Mouse (Mus musculus): ENCODE data around the gene C2cd2l.
"Not testable (repeated sequence)": the region's sequence is repeated elsewhere in the genome, so short reads cannot be mapped to it uniquely, and the experiment has no call there.

Gene C2cd2l

GRCm38 (mm10) chr9:44311136-44312134, 8.7 kb downstream of the C2cd2l start:
- Histone ChIP-seq H3K27me3 (ENCODE audit: control insufficient read depth, insufficient read depth, low read length, poor library complexity, severe bottlenecking) (no peaks in the 10 kb centered on the region), H3K36me3 (ENCODE audit: control insufficient read depth, insufficient read depth, low read length, poor library complexity, severe bottlenecking) (peaks cover 5% of the 10 kb centered on the region)
- no peak for DNase-seq (ENCODE audit: low read depth, low spot score)

DNA sequence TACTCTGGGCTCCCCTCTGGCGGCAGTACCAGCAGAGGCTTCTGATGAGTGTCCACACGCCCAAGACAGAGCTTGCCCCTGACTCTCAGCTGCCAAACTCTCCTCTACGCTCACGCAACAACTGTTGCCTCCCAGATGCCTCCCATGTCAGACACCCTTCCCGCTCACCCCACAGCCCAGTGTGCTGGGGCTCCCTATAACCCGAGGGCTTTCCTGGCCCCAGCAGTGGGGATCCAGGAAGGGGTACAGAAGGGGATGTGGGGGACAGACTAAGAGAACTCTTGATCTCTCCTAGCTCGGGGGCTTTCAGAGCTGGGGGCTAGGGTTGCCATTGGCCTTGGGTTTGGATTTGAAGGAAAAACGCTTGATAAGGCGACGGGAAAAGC, 9.3 kb downstream of the C2cd2l start:
- H3K27me3 ChIP-seq (ENCODE audit: control insufficient read depth, insufficient read depth, low read length, poor library complexity, severe bottlenecking): no peaks in the 10 kb centered on the region
- peaks cover 5% of the 10 kb centered on the region for H3K36me3 ChIP-seq (ENCODE audit: control insufficient read depth, insufficient read depth, low read length, poor library complexity, severe bottlenecking)
- no peak for DNase-seq (ENCODE audit: low read depth, low spot score)

- Histone ChIP-seq H3K36me3 (ENCODE audit: control insufficient read depth, insufficient read depth, low read length, poor library complexity, severe bottlenecking) (peaks cover 3% of the 10 kb centered on the region), H3K27me3 (ENCODE audit: control insufficient read depth, insufficient read depth, low read length, poor library complexity, severe bottlenecking) (no peaks in the 10 kb centered on the region)
- DNase-seq (ENCODE audit: low read depth, low spot score): no peak
Measured at GRCm38 (mm10) chr9:44309756-44310155, 10.3 kb downstream of the C2cd2l start.

DNA sequence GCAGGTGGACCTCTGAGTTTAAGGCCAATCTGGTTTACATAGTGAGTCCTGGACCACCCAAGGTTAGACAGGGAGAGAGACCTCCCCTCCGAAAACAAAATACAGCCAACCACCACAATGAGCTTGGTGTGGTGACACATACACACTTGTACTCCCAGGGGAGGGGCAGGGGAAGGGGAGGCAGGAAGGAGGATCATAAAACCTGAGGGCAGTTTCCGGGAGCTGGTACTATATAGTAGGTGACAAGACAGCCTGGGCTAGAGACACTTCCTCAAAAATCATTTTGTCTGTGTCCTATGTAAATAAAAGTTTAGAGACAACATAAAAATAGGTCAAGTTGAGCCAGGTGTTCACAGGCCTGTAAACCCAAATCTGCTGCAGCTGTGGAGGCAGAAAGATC, 12.8 kb downstream of the C2cd2l start:
- no peaks in the 10 kb centered on the region for H3K27me3 ChIP-seq (ENCODE audit: control insufficient read depth, insufficient read depth, low read length, poor library complexity, severe bottlenecking)
- peak; percentile 69 for DNase-seq (ENCODE audit: low read depth, low spot score)
- peaks cover 4% of the 10 kb centered on the region for H3K36me3 ChIP-seq (ENCODE audit: control insufficient read depth, insufficient read depth, low read length, poor library complexity, severe bottlenecking)

DNA sequence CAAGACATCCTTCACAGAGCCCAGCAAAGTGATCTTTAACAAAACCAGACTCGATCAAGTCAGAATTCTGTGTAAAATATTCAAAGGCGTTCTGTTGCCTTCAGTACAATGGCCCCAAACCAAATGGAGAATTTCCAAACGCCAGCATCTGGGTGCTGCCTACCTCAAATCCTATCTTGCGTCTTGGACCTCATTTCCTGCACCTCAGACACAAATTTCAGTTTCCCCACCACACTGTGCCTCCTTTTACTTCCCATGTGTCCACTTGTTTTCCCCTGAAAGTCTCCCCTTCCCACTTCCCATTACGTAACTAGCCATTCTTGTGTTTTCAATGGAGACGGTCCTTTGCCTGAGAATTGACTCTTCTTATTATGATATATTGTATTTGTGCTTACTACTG, 13.6 kb downstream of the C2cd2l start:
- DNase-seq (ENCODE audit: low read depth, low spot score): no peak
- Histone ChIP-seq H3K27me3 (ENCODE audit: control insufficient read depth, insufficient read depth, low read length, poor library complexity, severe bottlenecking) (no peaks in the 10 kb centered on the region), H3K36me3 (ENCODE audit: control insufficient read depth, insufficient read depth, low read length, poor library complexity, severe bottlenecking) (peaks cover 7% of the 10 kb centered on the region)

- Histone ChIP-seq H3K27me3 (ENCODE audit: control insufficient read depth, insufficient read depth, low read length, poor library complexity, severe bottlenecking) (no peaks in the 10 kb centered on the region), H3K36me3 (ENCODE audit: control insufficient read depth, insufficient read depth, low read length, poor library complexity, severe bottlenecking) (peaks cover 8% of the 10 kb centered on the region)
- peak; percentile 99 for DNase-seq (ENCODE audit: low read depth, low spot score)
Measured at GRCm38 (mm10) chr9:44305466-44306079, 14.5 kb downstream of the C2cd2l start, which contains the start of gene Hinfp. Hinfp (minus strand) TSS chr9:44305671.

GRCm38 (mm10) chr9:44300001-44300400, 20.1 kb downstream of the C2cd2l start:
- H3K27me3 ChIP-seq (ENCODE audit: control insufficient read depth, insufficient read depth, low read length, poor library complexity, severe bottlenecking); DNase-seq (ENCODE audit: low read depth, low spot score): not testable (repeated sequence)
- peaks cover 35% of the 10 kb centered on the region for H3K36me3 ChIP-seq (ENCODE audit: control insufficient read depth, insufficient read depth, low read length, poor library complexity, severe bottlenecking)

GRCm38 (mm10) chr9:44292490-44292889, 27.6 kb downstream of the C2cd2l start:
- H3K36me3 ChIP-seq (ENCODE audit: control insufficient read depth, insufficient read depth, low read length, poor library complexity, severe bottlenecking): peaks cover 21% of the 10 kb centered on the region
- H3K27me3 ChIP-seq (ENCODE audit: control insufficient read depth, insufficient read depth, low read length, poor library complexity, severe bottlenecking): no peaks in the 10 kb centered on the region
- peak; percentile 82 for DNase-seq (ENCODE audit: low read depth, low spot score)

DNA sequence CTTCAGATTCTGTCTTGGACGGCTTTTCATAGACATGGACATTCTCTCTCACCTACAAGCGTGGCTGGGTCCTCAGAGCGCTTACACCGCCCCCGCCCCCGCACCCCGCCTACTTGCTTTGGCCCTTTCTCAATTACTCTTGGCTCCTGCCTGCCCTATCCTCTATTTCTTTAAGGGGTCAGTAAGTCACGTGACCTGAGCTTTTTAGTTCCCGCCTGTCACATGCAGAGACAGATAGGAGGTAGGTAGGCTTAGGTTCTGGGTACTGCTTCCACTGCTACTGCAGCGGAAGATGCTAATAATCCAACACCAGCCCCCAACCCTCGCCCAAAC, 31.2 kb downstream of the C2cd2l start:
- peaks cover 3% of the 10 kb centered on the region for H3K36me3 ChIP-seq (ENCODE audit: control insufficient read depth, insufficient read depth, low read length, poor library complexity, severe bottlenecking)

DNA sequence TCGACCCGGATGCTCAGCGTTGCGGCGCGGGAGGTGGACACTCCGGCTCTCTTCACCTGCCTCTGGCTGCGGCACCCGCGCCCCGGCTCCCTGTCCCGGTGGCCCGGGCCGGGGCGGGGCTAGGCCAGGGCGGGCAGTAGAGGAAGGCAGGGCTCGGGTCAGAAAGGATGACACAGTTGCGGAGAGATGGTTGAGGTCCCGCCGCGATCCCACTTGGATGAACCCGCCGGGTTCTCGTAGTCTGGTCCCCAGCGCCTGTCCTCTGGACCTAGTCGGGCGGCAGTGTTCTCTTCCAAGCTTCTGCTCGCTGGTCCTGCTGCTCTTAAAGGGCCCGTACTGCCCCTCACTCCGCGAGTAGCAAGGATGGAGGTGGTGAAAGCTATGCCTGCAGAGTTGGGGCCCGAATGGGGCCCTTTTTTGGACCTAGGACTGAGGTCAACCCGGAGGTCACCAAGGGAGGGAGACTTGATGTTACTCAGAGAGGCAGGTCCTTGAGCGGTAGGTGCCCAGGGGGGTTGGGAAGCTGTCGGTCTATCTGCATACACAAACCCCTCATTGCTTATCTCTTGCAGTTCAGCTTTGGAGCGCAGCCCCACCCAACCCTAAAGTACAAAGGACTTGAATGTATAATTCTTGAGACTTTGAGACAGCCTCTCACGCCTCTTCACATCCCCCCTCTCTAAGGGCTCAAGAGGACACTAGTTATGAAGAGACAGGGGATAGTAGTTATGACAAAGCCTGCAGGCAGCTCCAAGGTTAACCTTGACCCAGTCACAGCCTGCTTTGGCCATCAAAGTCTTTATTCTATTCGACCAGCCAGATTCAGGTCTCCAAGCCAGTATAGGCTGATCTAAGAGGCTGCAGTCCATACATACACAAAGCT, 31.8 kb downstream of the C2cd2l start, which contains the start of gene Abcg4:
TSS of gene Abcg4 (minus strand) at position 540 of the 883 bp plus-strand sequence.
- H3K36me3 ChIP-seq (ENCODE audit: control insufficient read depth, insufficient read depth, low read length, poor library complexity, severe bottlenecking): peaks cover 2% of the 10 kb centered on the region; the same call in 1 of the 2 replicates

More for the DNA sequence above, 31.2 kb downstream of the C2cd2l start:
- no peak for DNase-seq (ENCODE audit: low read depth, low spot score)
- no peaks in the 10 kb centered on the region for H3K27me3 ChIP-seq (ENCODE audit: control insufficient read depth, insufficient read depth, low read length, poor library complexity, severe bottlenecking)

GRCm38 (mm10) chr9:44287401-44288075, 32.5 kb downstream of the C2cd2l start:
- peak; percentile 29 for DNase-seq (ENCODE audit: low read depth, low spot score)
- Histone ChIP-seq H3K36me3 (ENCODE audit: control insufficient read depth, insufficient read depth, low read length, poor library complexity, severe bottlenecking) (peaks cover 2% of the 10 kb centered on the region; the same call in 1 of the 2 replicates), H3K27me3 (ENCODE audit: control insufficient read depth, insufficient read depth, low read length, poor library complexity, severe bottlenecking) (no peaks in the 10 kb centered on the region)

More for the DNA sequence above, 31.8 kb downstream of the C2cd2l start, which contains the start of gene Abcg4:
- DNase-seq (ENCODE audit: low read depth, low spot score): peak; percentile 18
- no peaks in the 10 kb centered on the region for H3K27me3 ChIP-seq (ENCODE audit: control insufficient read depth, insufficient read depth, low read length, poor library complexity, severe bottlenecking)

- H3K27me3 ChIP-seq (ENCODE audit: control insufficient read depth, insufficient read depth, low read length, poor library complexity, severe bottlenecking): no peaks in the 10 kb centered on the region
- H3K36me3 ChIP-seq (ENCODE audit: control insufficient read depth, insufficient read depth, low read length, poor library complexity, severe bottlenecking): peaks cover 2% of the 10 kb centered on the region; the same call in 1 of the 2 replicates
- peak; percentile 7 for DNase-seq (ENCODE audit: low read depth, low spot score)
Measured at GRCm38 (mm10) chr9:44287003-44287400, 33.1 kb downstream of the C2cd2l start.

- Histone ChIP-seq H3K36me3 (ENCODE audit: control insufficient read depth, insufficient read depth, low read length, poor library complexity, severe bottlenecking) (peaks cover 2% of the 10 kb centered on the region; the same call in 1 of the 2 replicates), H3K27me3 (ENCODE audit: control insufficient read depth, insufficient read depth, low read length, poor library complexity, severe bottlenecking) (no peaks in the 10 kb centered on the region)
- DNase-seq (ENCODE audit: low read depth, low spot score): no peak
Measured at GRCm38 (mm10) chr9:44286256-44286850, 33.7 kb downstream of the C2cd2l start.
